Mouse (Mus musculus) kidney, postnatal 14 days (tissue): Measurements from ENCODE around the gene Gm26661.
A peak's percentile ranks its signal among the peaks of the same experiment; 100 is the strongest.

ENCODE experiments used
- DNase-seq: peaks from one replicate; pipeline ENCODE4 v3.0.0; 2022; ENCODE audit warnings: mixed read lengths

Gm26661 gene

DNA sequence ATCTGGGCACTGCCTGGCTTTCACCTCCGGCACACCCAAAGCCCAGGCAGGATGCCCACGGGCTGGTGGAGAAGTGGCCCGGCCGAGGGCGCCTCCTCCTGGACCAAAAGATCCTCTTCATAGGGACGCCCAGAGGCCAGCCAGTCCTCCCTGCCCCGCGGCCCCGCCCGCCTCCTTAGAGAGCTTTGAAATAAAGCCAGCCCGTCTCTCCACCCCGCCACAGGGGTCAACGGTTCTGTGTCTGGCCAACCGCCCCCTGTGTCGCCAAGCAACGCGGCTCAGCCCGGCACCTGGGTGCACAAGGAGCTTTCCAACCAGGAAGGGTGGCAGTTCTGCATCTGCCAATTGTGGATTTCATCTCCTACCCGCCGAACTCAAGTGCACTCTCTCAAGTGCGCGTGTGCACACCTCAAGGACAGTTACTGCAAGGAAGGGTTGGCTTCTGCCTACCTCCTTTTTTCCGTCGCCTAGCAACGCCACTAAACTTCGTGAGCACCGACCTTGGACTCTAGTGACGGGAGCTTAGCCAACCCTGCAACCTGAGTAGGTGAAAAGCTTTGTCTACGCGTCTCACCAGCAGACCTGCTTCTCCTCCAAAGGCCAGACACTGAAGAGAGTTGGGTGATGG is at the start of gene Gm26661:
Gene Gm26661 (plus strand): TSS at position 56 of the 628 bp plus-strand sequence.
- DNase-seq = peak; percentile 78

DNA sequence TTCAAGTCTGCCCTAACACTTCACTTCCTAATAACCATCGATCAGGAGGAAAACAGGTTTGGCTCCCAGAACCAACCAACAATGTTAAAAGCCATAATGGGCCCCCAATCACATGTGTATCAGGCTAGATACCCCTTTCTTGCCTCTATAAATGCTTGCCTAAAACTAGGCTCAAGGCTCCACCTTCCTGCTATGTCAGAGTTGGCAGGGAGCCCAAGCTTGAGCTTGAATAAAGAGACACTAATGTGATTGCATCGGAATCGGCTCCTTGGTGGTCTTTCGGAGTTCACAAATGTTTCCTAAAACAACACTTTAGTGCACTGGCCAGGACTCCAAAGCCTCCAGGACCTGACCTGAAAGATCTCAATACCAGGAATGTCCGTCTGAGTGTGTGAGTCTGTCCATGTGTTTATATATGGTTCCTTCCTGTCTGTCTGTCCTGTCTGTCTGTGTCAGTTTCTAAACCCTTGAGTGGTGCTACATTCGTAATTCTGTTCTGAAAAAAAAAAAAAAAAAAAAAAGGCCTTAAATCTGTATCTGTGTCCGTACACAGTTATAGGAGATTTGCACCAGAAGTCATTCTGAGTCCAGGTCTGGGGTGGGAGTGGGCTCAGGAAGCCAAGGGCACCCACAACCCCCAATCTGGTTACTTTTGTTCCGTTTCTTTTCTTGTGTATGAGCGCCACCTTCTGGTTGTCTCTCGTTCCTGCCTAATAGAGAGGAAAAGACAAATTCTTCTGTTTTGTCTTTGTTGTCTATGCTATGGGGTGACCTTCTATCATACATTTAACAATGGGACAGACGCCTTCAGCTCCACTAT is 42.2 kb upstream of the Gm26661 start:
- peak; percentile 47 for DNase-seq

DNA sequence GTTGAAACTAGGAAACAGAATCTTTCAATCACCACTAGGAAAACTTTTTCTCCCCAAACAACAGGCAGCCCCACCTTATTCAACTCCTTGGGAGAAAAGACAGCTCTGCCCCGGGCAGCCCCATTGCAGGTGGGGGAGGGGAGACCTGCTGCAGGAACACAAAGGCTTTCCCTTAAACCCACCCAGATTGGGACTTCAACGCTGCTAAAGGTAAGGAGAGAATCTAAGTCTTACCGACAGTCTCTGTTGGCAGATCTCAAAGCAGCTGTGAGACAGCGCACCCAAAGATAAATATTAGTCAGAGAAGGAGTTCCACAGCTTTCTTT is 41.7 kb upstream of the Gm26661 start:
- no peak for DNase-seq

DNA sequence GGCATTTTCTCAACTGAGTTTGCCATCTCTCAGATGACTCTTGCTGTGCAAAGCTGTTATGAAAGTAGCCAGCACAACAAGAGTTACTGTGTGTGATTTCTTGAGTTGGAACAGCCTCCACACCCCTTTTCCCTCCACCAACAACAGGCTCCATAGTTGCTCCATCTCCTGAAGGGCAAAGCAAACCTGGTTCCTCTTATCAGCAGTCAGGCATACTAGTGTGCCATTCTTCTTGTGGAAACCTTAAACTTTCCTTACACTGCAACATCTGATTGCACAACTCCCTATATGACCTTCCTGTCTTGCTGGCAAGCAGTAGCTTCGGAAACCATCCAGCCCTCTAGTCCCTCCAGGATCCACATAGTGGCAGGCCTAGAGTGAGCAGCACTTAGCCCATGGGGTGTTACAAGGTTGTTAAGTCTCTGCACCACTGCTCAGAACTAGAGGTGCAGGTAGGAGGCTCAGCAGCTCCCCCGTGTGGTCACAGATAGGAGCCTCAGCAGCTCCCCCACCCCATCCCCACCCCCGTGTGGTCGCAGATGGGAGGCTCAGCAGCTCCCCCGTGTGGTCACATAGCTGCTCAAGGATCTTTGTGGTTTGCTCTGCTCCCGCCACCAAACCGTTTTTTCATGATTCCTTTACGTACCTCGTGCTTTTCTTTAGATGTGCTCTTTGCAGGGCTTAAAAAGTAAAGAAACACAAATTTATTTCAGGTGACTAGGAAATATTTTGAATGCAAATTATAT is 25.6 kb upstream of the Gm26661 start:
- DNase-seq = peak; percentile 81

DNA sequence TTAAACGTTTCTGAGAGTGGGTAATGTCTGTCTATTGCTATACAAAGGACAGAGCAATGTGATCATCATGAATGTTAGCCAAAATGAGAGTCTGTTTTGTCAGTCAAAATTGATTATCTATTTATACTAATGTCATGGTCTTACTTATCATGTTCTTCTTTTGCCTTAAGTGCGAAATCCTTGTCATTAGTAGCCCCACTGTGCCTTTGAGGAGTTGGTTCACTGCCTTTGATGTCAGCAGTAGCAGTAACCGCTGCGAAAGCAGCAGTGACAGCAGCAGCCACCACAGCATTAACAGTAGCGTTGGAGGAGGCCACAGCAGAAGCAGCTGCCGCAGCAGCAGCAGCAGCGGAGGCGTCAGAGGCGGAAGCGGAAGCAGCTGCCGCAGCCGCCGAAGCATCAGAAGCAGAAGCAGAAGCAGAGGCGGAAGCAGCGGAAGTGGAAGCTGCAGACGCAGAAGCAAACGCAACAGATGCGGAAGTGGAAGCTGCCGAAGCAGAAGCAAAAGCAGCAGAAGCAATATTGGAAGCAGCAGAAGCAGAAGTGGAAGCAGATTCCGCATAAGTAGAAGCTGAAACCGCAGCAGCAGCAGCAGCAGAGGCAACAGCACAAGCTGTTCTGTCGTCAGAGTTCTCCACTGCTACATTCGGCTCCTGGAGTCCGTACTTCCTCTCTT is 17.5 kb upstream of the Gm26661 start:
- DNase-seq = peak; percentile 59

DNA sequence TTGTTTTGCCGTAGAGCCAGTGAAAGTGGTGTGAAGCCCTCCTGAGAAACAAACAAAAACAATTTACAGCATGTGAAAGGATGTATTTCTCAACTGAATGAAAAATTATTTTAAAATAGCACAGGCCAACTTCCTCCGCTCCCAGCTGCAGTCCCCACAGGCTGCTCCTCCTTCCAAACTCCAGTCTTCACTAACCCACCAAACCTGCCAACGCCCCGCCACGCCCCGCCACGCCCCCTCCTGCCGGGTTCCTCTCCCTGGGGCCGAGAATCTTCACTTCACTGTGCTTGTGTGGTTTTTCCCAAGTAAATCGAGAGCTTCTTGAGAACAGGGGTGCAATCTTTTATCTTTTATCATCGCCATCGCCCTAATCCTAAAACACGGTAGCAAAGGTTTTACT is 5.3 kb upstream of the Gm26661 start:
- no peak for DNase-seq

DNA sequence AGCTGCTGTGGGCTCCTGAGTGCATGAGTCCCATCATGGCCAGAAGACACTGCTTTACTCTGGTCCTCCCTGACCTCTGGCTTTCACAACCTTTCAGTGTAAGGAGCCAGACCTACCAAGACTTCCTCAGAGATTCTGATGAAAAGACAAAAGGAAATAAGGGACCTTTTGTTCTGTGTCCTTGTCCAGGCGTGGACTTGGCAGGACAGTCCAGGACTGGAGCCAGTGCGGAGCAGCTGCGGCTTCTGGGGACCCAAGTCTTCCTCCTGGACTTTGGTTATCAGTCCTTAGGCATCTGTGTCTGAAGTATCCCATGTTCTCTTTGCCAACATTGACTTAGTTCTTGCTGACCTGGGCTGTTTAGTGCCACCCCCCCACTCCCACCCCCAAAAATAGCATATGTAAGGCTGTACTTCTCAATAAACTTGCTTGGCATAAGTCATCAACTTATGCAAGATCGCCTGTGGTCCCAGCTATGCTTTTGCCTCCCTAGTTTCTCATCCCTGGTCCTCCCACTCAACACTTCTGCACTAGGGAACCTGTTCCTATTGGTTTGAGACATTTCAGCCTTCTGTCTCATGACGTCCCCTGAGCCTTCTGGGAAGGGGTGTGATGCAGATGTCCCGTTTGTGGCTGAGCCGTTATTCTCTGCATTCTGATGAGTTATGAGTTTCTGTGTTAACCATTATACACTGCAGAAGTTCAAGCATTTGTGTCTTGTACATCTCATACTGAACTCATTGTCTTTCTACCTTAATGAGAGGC is 1.9 kb upstream of the Gm26661 start:
- DNase-seq = no peak

DNA sequence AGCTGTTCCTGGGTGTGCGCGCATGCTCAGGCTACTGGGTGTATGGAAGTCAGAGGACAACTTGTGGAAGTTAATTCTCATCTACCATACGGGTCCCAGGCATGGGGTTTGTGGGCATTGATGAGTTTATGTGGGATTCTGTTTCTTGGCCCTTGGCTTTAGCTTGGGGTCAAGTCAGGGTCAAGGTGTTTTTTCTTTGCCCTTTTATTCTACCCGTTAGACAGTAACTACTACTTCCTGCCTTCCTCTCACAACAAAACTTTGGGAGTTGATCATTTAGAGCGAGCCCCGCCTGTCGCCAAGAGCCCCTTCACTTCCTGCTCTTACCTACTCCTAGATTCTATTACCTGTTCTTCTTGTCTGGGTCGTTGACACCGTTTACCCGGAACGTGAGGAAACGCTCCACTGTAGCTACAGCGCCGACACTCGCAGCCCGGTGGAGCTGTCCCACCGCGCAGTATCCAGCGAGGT is 291 bp upstream of the Gm26661 start:
- no peak for DNase-seq

DNA sequence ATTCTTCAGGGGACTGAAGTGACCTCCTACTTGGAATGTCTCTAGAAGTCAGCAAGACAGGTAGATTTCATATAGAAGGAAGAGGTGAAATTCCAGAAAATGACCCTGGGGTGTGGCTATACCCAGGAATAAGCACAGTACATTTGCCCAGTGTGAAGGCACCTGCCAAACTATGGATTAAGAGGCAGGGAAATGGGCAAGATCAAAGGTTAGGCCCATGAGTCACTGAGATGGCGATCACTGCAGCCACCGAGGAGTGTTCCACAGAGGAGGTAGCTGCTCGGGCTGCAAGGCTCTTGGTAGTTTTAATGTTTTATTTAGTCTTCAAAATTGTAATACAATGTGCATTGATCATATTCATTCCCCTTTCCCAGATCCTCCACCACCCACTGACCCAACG is 4.6 kb downstream of the Gm26661 start:
- DNase-seq = no peak

DNA sequence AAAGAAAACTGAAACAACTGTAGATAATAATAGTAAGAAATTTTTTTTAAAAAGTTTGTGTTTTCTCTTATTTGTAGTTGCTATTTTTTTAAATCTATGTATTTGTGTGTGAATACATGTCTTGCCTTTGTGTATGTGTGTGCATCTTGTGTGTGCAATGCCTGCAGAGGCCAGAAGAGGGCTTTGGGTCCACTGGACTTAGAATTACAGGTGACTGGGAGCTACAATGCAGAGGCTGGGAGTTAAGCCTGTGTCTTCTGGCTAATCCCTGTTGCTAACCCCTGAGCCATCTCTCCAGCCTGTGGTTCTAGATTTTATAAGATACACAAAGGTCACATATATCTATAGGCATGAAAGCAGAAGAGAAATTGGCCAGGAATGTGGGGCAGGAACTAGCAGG is 9.2 kb downstream of the Gm26661 start:
- DNase-seq = no peak

DNA sequence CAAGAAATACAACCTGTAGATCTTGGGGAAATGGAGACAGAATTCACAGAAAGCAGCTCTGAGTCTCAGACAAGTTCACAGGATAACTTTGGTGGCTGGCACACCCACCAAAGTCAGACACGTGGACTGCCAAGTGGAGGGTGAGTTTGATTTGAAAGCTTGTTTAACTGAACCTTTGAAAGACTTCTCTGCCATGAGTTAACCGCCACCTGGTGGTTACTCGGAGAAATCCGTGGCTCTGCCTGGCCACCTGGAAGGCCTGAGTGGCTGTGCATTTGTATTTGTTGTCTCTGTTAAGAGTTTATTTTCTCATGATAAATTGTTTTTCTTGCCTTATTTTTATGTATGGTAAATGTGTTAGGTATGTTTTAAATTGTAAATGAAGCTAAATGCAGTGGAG is 10.4 kb downstream of the Gm26661 start:
- peak; percentile 57 for DNase-seq

DNA sequence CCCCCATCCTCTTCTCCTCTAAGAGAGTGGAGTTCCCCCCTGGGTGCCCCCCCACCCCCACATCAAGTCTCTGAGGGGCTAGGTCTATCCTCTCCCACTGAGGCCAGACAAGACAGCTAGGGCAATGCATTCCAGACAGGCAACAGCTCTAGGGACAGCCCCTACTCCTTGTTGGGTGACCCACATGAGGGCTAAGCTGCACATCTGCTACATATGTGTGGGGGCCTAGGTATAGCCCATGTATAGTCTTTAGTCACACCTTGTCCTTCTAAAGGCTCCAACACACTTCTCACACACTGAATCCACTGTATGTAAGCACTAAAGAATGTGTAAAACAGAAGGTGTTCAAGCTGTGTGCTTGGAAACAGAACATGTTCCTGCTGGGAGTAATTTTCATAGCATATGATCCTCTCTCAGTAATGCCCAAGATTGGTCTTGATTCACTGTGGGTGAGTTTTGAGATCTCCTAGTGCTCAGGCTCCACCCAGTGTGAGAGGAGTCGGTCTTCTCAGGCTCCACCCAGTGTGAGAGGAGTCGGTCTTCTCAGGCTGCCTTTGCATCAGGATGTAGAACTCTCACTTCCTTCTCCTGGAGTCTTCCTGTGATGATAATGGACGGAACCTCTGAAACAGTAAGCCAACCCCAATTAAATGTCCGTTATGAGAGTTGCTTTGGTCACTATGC is 12.6 kb downstream of the Gm26661 start:
- no peak for DNase-seq

DNA sequence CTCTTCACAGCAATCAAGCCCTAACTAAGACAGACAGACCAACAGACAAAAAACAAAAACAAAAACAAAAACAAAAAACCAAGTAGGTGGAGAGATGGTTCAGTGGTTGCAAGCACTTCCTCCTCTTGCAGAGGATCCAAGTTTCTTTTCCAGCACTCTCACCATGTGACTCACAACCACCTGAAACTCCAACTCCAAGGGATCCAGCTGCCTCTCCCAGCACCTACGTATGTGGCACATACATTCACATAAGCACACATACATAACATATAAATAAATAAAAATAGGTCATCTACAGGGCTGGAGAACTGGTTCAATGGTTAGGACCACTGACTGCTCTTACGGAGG is 13.1 kb downstream of the Gm26661 start:
- no peak for DNase-seq

DNA sequence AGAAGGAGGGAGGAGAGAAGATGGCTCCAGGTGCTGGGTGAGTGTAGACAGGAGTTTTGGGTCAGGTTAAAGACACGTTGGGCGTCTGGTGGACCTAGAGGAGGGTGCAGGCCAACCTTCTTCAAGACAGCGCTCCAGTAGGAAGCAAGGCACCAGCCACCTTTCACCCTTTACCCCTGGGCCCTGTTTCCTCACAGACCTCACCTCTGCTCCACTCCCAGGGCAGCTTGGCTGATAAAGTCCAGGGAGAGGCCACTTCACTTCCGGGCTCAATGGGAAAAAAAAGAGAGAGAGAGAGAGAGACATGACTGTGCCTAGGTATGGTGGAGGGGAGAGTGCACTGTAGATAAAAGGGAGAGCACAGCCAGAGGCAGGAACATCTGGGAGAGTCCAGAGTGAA is 16.3 kb downstream of the Gm26661 start:
- no peak for DNase-seq

DNA sequence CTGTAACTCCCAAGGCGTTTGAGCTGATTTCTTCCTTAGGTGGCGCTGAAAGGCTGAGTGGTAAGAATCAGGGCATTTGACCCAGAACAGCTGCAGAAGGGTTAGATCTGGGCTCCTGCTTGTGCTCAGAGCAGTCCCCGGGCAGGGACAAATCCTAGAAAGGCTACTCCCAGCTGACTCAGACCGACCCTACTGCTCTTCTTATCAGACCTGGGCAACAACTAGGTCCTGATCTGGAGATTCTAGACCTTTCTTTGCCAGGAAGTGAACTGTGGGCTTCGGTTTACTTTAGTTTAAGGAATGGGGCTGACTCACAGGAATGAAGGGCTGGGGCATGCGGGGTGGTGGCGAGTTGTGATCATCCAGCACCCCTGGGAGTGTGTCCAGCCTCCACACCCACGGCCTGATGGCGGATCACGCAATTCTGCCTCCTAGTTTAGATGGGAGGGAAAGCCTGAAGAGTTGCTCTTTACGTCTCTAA is 17.2 kb downstream of the Gm26661 start:
- DNase-seq = no peak

DNA sequence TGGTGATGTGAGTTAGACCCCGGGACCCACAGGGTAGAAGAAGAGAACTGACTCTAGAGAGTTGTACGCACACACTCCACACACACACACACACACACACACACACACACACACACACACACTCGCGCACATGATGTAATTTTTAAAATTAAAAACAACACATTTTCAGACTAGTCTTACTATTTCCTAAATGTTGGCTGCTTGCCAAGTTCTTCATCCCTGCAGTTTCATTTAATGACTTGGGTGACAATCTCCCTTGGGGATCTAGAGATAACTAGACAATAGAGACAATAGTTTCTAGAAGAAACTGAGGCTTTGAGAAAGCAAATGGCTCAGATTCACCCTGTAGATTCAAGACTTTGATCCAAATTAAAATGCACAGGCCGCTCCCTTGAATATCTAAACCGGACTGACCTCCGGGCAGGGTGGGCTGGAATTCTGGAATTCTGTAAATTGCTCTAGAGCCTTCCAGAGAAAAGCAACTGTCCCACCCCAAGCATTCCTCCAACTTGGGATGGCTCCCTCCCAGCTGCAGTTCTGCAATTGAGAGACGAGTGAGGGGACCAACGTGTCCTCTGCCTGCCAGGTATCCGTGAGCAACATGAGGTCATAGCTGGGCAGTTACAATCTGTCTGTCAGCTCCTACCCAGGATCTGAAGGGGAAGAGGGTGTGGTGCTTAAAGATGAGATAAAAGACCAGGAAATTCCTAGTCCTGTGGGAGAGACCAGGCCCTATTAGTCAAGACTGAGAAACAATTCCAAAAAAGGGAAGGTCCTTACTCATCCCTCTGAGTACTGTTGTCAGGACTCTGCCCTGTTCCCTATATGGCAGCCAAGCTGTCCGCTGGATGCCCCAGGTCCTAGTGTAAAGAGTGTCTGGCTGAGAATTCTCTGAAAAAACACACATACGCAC is 17.9 kb downstream of the Gm26661 start:
- no peak for DNase-seq

DNA sequence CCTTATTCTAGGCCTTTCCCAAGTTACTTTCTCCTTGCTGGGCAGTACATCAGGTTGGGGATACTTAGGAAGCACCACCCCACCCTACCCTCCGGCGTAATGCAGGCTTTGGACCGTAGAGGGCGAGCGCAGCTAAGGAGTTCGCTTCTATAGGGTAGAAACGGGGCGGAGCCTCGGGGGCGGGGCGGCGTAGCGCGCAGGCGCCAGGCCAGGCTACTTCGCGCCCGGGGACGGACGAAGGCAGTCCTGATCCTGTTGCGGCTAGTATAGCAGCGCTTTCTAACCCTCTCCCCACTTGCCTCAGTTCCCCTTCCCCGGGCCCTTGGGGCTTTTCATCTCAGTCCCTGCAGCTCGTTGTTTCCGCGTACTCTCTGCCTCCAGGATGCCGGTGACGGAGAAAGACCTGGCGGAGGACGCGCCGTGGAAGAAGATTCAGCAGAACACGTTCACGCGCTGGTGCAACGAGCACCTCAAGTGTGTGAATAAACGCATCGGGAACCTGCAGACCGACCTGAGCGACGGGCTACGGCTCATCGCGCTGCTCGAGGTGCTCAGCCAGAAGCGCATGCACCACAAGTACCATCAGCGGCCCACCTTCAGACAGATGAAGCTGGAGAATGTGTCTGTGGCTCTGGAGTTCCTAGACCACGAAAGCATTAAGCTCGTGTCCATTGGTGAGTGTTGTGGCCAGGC is 26.5 kb downstream of the Gm26661 start, which contains the start of gene Flnb:
Gene Flnb (plus strand): TSS at position 188 of the 693 bp plus-strand sequence.
- peak; percentile 97 for DNase-seq

DNA sequence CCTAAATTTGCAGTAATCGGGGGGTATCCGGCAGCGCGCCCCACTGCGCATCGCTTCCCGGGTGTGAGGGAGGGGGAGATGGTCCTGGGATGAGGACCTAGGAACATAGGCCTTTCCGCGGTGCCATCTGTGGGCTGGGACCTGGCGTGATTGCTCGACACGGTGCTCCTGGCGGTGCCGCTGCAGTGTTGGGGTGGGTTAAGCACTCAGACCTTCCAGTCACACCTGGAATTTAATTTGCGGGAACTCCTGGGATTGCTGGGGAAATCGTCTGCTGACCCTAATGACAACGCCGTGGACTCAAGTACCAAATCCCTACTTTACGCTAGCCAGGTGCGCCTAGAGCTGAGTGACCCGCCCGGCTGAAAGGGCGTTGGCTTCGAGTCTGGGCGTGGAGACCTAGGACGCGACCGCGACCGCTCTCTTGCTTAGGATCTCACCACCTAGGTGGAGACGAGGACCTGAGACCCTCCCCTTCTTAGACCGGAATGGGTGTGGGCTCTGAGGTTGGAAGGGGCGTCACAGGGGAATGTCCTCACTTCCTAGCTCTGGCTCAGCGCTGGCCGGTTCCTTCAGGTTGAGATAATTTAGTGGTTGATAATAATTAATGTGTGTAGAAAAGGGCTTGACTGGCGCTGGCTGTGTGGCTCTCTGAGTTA is 27.2 kb downstream of the Gm26661 start:
- peak; percentile 57 for DNase-seq

DNA sequence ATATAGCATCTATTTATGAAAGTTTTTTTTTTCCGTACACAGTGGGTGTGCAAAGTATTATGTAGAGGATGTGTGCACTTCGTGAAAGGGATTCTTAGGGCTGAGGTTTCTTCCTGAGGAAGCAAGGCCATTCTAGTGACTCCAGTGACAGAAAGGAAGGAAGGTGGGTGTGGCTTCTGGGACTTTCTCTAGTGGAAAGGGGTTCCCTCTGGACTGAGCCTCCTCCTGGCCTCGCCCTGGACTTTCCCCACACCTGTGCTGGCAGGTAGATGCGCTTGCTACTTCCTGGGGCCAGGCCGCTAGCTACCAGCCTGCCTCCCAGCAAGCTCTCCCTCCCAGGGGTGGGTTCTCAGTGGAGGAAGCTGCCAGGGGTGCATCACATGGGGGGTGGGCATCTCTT is 28.1 kb downstream of the Gm26661 start:
- peak; percentile 56 for DNase-seq
